Mouse (Mus musculus) erythroblast, embryonic 14.5 days (primary cell): ENCODE results near the gene Cadps.

ENCODE experiments used
- GATA1 ChIP-seq: IDR thresholded peaks from 2 replicates; pipeline ENCODE4 v1.6.1; 2012; ENCODE audit warnings: low read length, inconsistent platforms, mixed read lengths
- TAL1 ChIP-seq: IDR thresholded peaks from 3 replicates; pipeline ENCODE4 v1.6.1; 2012; ENCODE audit warnings: low read length, inconsistent platforms, mixed read lengths

- TF ChIP-seq GATA1 (no peak), TAL1 (no peak)
Measured at GRCm38 (mm10) chr14:12530554-12530953, 292.3 kb downstream of the Cadps start.
